Mouse (Mus musculus): Measurements from ENCODE around the gene Irgm2.

GRCm38 (mm10) chr11:58257816-58258215 lies 58.4 kb downstream of the Irgm2 start:
- TF ChIP-seq CHD2 (IDR thresholded peaks at IDR 0.05; ENCODE audit: low read depth, low read length) = no peak
- no peak for TF ChIP-seq ZC3H11A (IDR thresholded peaks at IDR 0.05; ENCODE audit: borderline replicate concordance, low read depth, low read length)
- no peak for TF ChIP-seq HCFC1 (IDR thresholded peaks at IDR 0.05; ENCODE audit: borderline replicate concordance, insufficient read depth, low read length)
